Mouse (Mus musculus): ENCODE results near the gene Tgfbi. TPM values are rescaled to one million over a fixed set of nuclear protein-coding genes. Genes with fewer than 3 reads are reported as not detected.

The Tgfbi gene
- total RNA-seq, 2 experiments from 2014 or later = 2.9 to 4.3 TPM

- intact Hi-C loops (cut with DNase I) = no loop called here
- no peak for DNase-seq (ENCODE audit: low spot score in 2 of 2)
Observed at GRCm38 (mm10) chr13:56595246-56595645, 14.1 kb upstream of the Tgfbi start.

GRCm38 (mm10) chr13:56597296-56597695 is 12.0 kb upstream of the Tgfbi start:
- intact Hi-C loops (cut with DNase I) = no loop called here
- DNase-seq (ENCODE audit: low spot score in 2 of 2) = no peak

- DNase-seq (ENCODE audit: low spot score in 2 of 2) = no peak
- intact Hi-C loops (cut with DNase I) = no loop called here
Observed at GRCm38 (mm10) chr13:56597831-56598612, 11.3 kb upstream of the Tgfbi start.

- no peak for DNase-seq (ENCODE audit: low spot score in 2 of 2)
- intact Hi-C loops (cut with DNase I) = no loop called here
Observed at GRCm38 (mm10) chr13:56599511-56599910, 9.8 kb upstream of the Tgfbi start.

GRCm38 (mm10) chr13:56600216-56600890 is 9.0 kb upstream of the Tgfbi start:
- DNase-seq (ENCODE audit: low spot score in 2 of 2) = no peak
- intact Hi-C loops (cut with DNase I) = no loop called here

- intact Hi-C loops (cut with DNase I) = no loop called here
- no peak for DNase-seq (ENCODE audit: low spot score in 2 of 2)
Observed at GRCm38 (mm10) chr13:56601199-56601598, 8.1 kb upstream of the Tgfbi start.

- DNase-seq (ENCODE audit: low spot score in 2 of 2) = no peak
Observed at GRCm38 (mm10) chr13:56605503-56605902, 3.8 kb upstream of the Tgfbi start.

GRCm38 (mm10) chr13:56606724-56607123 is 2.6 kb upstream of the Tgfbi start:
- no peak for DNase-seq (ENCODE audit: low spot score in 2 of 2)
- intact Hi-C loops (cut with DNase I) = no loop called here

More at GRCm38 (mm10) chr13:56605503-56605902, 3.8 kb upstream of the Tgfbi start:
- intact Hi-C loops (cut with DNase I) = no loop called here

- intact Hi-C loops (cut with DNase I) = no loop called here
- DNase-seq (ENCODE audit: low spot score in 2 of 2) = no peak
Observed at GRCm38 (mm10) chr13:56607225-56607624, 2.1 kb upstream of the Tgfbi start.

- no peak for DNase-seq (ENCODE audit: low spot score in 2 of 2)
- intact Hi-C loops (cut with DNase I) = no loop called here
Observed at GRCm38 (mm10) chr13:56607846-56608245, 1.5 kb upstream of the Tgfbi start.

GRCm38 (mm10) chr13:56611129-56611528 is 1.8 kb downstream of the Tgfbi start:
- intact Hi-C loops (cut with DNase I) = no loop called here
- DNase-seq (ENCODE audit: low spot score in 2 of 2) = no peak

- no peak for DNase-seq (ENCODE audit: low spot score in 2 of 2)
- intact Hi-C loops (cut with DNase I) = no loop called here
Observed at GRCm38 (mm10) chr13:56611741-56612140, 2.4 kb downstream of the Tgfbi start.

- intact Hi-C loops (cut with DNase I) = no loop called here
- DNase-seq (ENCODE audit: low spot score in 2 of 2) = no peak
Observed at GRCm38 (mm10) chr13:56612331-56612730, 3.0 kb downstream of the Tgfbi start.

GRCm38 (mm10) chr13:56613366-56613998 is 4.2 kb downstream of the Tgfbi start:
- DNase-seq (ENCODE audit: low spot score in 2 of 2) = no peak
- intact Hi-C loops (cut with DNase I) = no loop called here

GRCm38 (mm10) chr13:56614768-56615167 is 5.4 kb downstream of the Tgfbi start:
- no peak for DNase-seq (ENCODE audit: low spot score in 2 of 2)
- intact Hi-C loops (cut with DNase I) = no loop called here

GRCm38 (mm10) chr13:56615223-56615622 is 5.9 kb downstream of the Tgfbi start:
- intact Hi-C loops (cut with DNase I) = no loop called here

GRCm38 (mm10) chr13:56615864-56616263 is 6.5 kb downstream of the Tgfbi start:
- intact Hi-C loops (cut with DNase I) = no loop called here
- no peak for DNase-seq (ENCODE audit: low spot score in 2 of 2)

More at GRCm38 (mm10) chr13:56615223-56615622, 5.9 kb downstream of the Tgfbi start:
- no peak for DNase-seq (ENCODE audit: low spot score in 2 of 2)

GRCm38 (mm10) chr13:56616386-56616785 is 7.1 kb downstream of the Tgfbi start:
- DNase-seq (ENCODE audit: low spot score in 2 of 2) = no peak
- intact Hi-C loops (cut with DNase I) = no loop called here

- DNase-seq (ENCODE audit: low spot score in 2 of 2) = no peak
Observed at GRCm38 (mm10) chr13:56617197-56617596, 7.9 kb downstream of the Tgfbi start.

GRCm38 (mm10) chr13:56622201-56622757 is 13.0 kb downstream of the Tgfbi start:
- intact Hi-C loops (cut with DNase I) = no loop called here
- no peak for DNase-seq (ENCODE audit: low spot score in 2 of 2)

More at GRCm38 (mm10) chr13:56617197-56617596, 7.9 kb downstream of the Tgfbi start:
- intact Hi-C loops (cut with DNase I) = no loop called here

All from left cerebral cortex, postnatal 36 days (tissue).